15 mouse cellular contexts compared by ENCODE assay signal in genomic region chr1:94080718-94081117, GRCm38 (mm10). TPM values are rescaled to one million over a fixed set of nuclear protein-coding genes. Genes with fewer than 3 reads are reported as not detected.
DNase-seq lines count a peak whose midpoint lies in the region; ATAC-seq and TF ChIP-seq lines count a peak whose summit lies in the region.
"Had no signal": no experiment of that assay in that cellular context is flagged by ENCODE, and none has a peak within 500 bp of the region (broad histone marks: within the 10 kb centered on the region; RNA-seq: fewer than 3 reads in every experiment).

No protein-coding gene starts in this region.

- no peaks in the 10 kb centered on the region for H3K4me1 ChIP-seq in heart, embryonic 13.5 days
- H3K4me1 ChIP-seq in lung, embryonic 16.5 days (replicated peaks; ENCODE audit: control insufficient read depth, insufficient read depth, low read length): no peaks in the 10 kb centered on the region
- H3K4me1 ChIP-seq in lung, adult 2 months (ENCODE audit: control insufficient read depth, insufficient read depth, low read length): no peaks in the 10 kb centered on the region
- no peaks in the 10 kb centered on the region for H3K4me1 ChIP-seq in forebrain, embryonic 16.5 days (replicated peaks; ENCODE audit: control insufficient read depth, insufficient read depth, low read length)
- H3K4me1 ChIP-seq in neural tube, embryonic 12.5 days: no peaks in the 10 kb centered on the region

- no peak overlapping the region for H3K27ac ChIP-seq in heart, embryonic 13.5 days (replicated peaks)
- H3K27ac ChIP-seq in lung, embryonic 16.5 days (ENCODE audit: low read length): no peak overlapping the region
- no peak overlapping the region for H3K27ac ChIP-seq in forebrain, embryonic 16.5 days (ENCODE audit: low read length)
- no peak overlapping the region for H3K27ac ChIP-seq in neural tube, embryonic 12.5 days
- H3K27ac ChIP-seq: left cerebral cortex, adult 2 months had no signal

- peak overlapping the region; percentile 18 for H3K4me3 ChIP-seq in heart, embryonic 13.5 days
- H3K4me3 ChIP-seq in lung, embryonic 16.5 days (ENCODE audit: low read length): no peak overlapping the region
- no peak overlapping the region for H3K4me3 ChIP-seq in lung, adult 2 months (replicated peaks; ENCODE audit: extremely low read depth, low read depth, low read length)
- no peak overlapping the region for H3K4me3 ChIP-seq in forebrain, embryonic 16.5 days (replicated peaks; ENCODE audit: low read length)
- H3K4me3 ChIP-seq in neural tube, embryonic 12.5 days: no peak overlapping the region
- H3K4me3 ChIP-seq: erythroblast, embryonic 14.5 days; left cerebral cortex, adult 2 months had no signal

- no peak for TF ChIP-seq CTCF in lung, adult 2 months (IDR thresholded peaks at IDR 0.05; ENCODE audit: insufficient read depth, low read length)

- no peaks in the 10 kb centered on the region for H3K36me3 ChIP-seq in heart, embryonic 13.5 days
- no peaks in the 10 kb centered on the region for H3K36me3 ChIP-seq in lung, embryonic 16.5 days (ENCODE audit: control insufficient read depth, insufficient read depth, low read length)
- H3K36me3 ChIP-seq in forebrain, embryonic 16.5 days (ENCODE audit: control insufficient read depth, insufficient read depth): no peaks in the 10 kb centered on the region
- no peaks in the 10 kb centered on the region for H3K36me3 ChIP-seq in neural tube, embryonic 12.5 days

- H3K9me3 ChIP-seq in heart, embryonic 13.5 days: no peaks in the 10 kb centered on the region
- no peaks in the 10 kb centered on the region for H3K9me3 ChIP-seq in lung, embryonic 16.5 days (ENCODE audit: control insufficient read depth, low read length)
- H3K9me3 ChIP-seq in forebrain, embryonic 16.5 days (ENCODE audit: control insufficient read depth, low read length): no peaks in the 10 kb centered on the region
- H3K9me3 ChIP-seq in neural tube, embryonic 12.5 days: no peaks in the 10 kb centered on the region

- TF ChIP-seq POLR2A in lung, adult 2 months (IDR thresholded peaks at IDR 0.05; ENCODE audit: borderline replicate concordance, extremely low read depth, low read depth, low read length): no peak

- DNase-seq in heart, postnatal 4 days: no peak
- no peak for DNase-seq in lung, adult 2 months
- no peak for DNase-seq in layer of hippocampus, adult 8-10 months (ENCODE audit: low spot score in 2 of 2)
- no peak for DNase-seq in adrenal gland, postnatal 36 days
- DNase-seq: B cell, adult 2 months; cerebellum, adult 9-10 months; gastrocnemius, postnatal 36 days; kidney, adult 9 months had no signal

- ATAC-seq in heart, embryonic 13.5 days (ENCODE audit: extremely low read depth, insufficient number of reproducible peaks, low FRiP score, low TSS enrichment): no peak
- no peak for ATAC-seq in lung, embryonic 16.5 days (ENCODE audit: low read depth)
- ATAC-seq in forebrain, embryonic 16.5 days: no peak
- no peak for ATAC-seq in neural tube, embryonic 12.5 days (ENCODE audit: low FRiP score, low read depth)

- H3K9ac ChIP-seq in heart, embryonic 13.5 days: 0 out of 2 replicates have a peak overlapping the region, but pooled peaks have one; percentile 14
- H3K9ac ChIP-seq in lung, embryonic 16.5 days (ENCODE audit: low read length): no peak overlapping the region
- no peak overlapping the region for H3K9ac ChIP-seq in forebrain, embryonic 16.5 days (replicated peaks; ENCODE audit: low read depth, low read length)
- no peak overlapping the region for H3K9ac ChIP-seq in neural tube, embryonic 12.5 days

- H3K27me3 ChIP-seq in heart, embryonic 13.5 days (replicated peaks): peaks cover 19% of the 10 kb centered on the region
- no peaks in the 10 kb centered on the region for H3K27me3 ChIP-seq in lung, embryonic 16.5 days (ENCODE audit: control insufficient read depth, insufficient read depth, low read depth, low read length)
- H3K27me3 ChIP-seq in forebrain, embryonic 16.5 days (replicated peaks; ENCODE audit: control insufficient read depth, insufficient read depth, low read length): no peaks in the 10 kb centered on the region
- H3K27me3 ChIP-seq in neural tube, embryonic 12.5 days (replicated peaks): no peaks in the 10 kb centered on the region

- H3K4me2 ChIP-seq in heart, embryonic 13.5 days: peak overlapping the region; percentile 60
- peak overlapping the region; percentile 35 for H3K4me2 ChIP-seq in lung, embryonic 16.5 days (ENCODE audit: low read depth, low read length)
- H3K4me2 ChIP-seq in forebrain, embryonic 16.5 days (ENCODE audit: low read length): peak overlapping the region; percentile 23; the same call in 1 of the 2 replicates
- 0 out of 2 replicates have a peak overlapping the region, but pooled peaks have one; percentile 19 for H3K4me2 ChIP-seq in neural tube, embryonic 12.5 days (replicated peaks)

- WGBS in heart, embryonic 13.5 days: 42% methylated on average over 15 of the region's 15 CpGs
- 50% methylated on average over 15 of the region's 15 CpGs for WGBS in lung, embryonic 16.5 days
- WGBS in lung, adult 2 months: 47% methylated on average over 15 of the region's 15 CpGs
- WGBS in forebrain, embryonic 16.5 days: 60% methylated on average over 15 of the region's 15 CpGs
- 53% methylated on average over 15 of the region's 15 CpGs for WGBS in neural tube, embryonic 12.5 days

RNA-seq across cellular contexts. Expression of gene Pdcd1, which starts 28.4 kb away (rescaled TPM):
- 0.19 and 0.43 TPM in 2 replicates for polyA plus RNA-seq in heart, embryonic 13.5 days (2015; fragmentation: Nextera tagmentation; extraction: Ambion mirVana)
- total RNA-seq in heart, postnatal 4 days (2021): not detected
- 0.30 and 0.43 TPM in 2 replicates for polyA plus RNA-seq in lung, embryonic 16.5 days (2015; fragmentation: Nextera tagmentation; extraction: Ambion mirVana)
- polyA plus RNA-seq in lung, adult 2 months (2012; rRNA removed): 0.07 and 0.16 TPM in 2 replicates
- not detected in 2 replicates for polyA plus RNA-seq in forebrain, embryonic 16.5 days (2015; fragmentation: Nextera tagmentation; extraction: Ambion mirVana)
- polyA plus RNA-seq in neural tube, embryonic 12.5 days (2016; fragmentation: Nextera tagmentation; extraction: Ambion mirVana): not detected in 2 replicates
- 1 to 10 TPM in 2 of 4 experiments, under 1 TPM in 1, not detected in 1; 0.27 to 6.1 (median 5.6) TPM for total RNA-seq in layer of hippocampus, adult 8-10 months (2022)
- total RNA-seq in adrenal gland, postnatal 36 days (2021): under 1 TPM in 1 of 2 experiments, not detected in 1; 0.20 TPM
- total RNA-seq: adrenal gland, postnatal 4 days; gastrocnemius, postnatal 36 days; left cerebral cortex, adult 2 months had no signal
- polyA plus RNA-seq: erythroblast, embryonic 14.5 days had no signal
